Mouse (Mus musculus) erythroblast, embryonic 14.5 days (primary cell): ENCODE data around the gene Atp2a1.

Experiments used
- GATA1 ChIP-seq: IDR thresholded peaks from 2 replicates; pipeline ENCODE4 v1.6.1; 2012; ENCODE audit warnings: low read length, inconsistent platforms, mixed read lengths
- TAL1 ChIP-seq: IDR thresholded peaks from 3 replicates; pipeline ENCODE4 v1.6.1; 2012; ENCODE audit warnings: low read length, inconsistent platforms, mixed read lengths

GRCm38 (mm10) chr7:126481699-126482098 is 18.8 kb upstream of the Atp2a1 start:
- TF ChIP-seq GATA1 (no peak), TAL1 (no peak)
